Mouse (Mus musculus): ENCODE data around the gene Bcas3. TPM values are rescaled to one million over a fixed set of nuclear protein-coding genes. Genes with fewer than 3 reads are reported as not detected.

Gene Bcas3
- polyA plus RNA-seq, 1 experiment, result 12.8 TPM

- 89% methylated on average over 1 of the region's 1 CpGs for WGBS
- DNase-seq (ENCODE audit: low read depth, low spot score), result no peak
These were observed 452.8 kb downstream of the Bcas3 start for GRCm38 (mm10) chr11:85805779-85806178.

- DNase-seq (ENCODE audit: low read depth, low spot score), result no peak
- WGBS, result 72% methylated on average over 11 of the region's 11 CpGs
These were observed 454.4 kb downstream of the Bcas3 start for GRCm38 (mm10) chr11:85807353-85807752.

DNA sequence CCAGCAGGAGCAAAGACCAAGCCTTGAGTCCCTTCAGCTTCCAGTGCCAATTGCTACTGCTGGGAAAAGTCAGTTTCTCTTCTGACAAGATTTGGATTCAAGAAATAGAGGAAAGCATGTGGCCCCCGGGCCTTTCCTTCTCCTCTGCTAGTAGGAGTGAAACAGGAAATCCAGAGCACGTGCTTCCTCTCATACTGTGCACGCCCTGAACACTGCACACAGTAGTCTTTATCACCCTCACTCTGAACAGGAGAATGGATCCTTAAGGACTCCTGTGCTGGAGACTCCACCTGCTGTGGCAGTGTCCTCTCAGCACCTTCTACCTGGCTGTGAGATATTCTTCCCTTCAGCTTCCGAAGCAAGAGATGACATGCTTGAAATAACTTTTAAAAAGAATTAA is 458.3 kb downstream of the Bcas3 start:
- WGBS, result 68% methylated on average over 4 of the region's 4 CpGs
- DNase-seq (ENCODE audit: low read depth, low spot score), result no peak

- 88% methylated on average over 5 of the region's 5 CpGs for WGBS
These were observed 458.7 kb downstream of the Bcas3 start for GRCm38 (mm10) chr11:85811676-85812075.

DNA sequence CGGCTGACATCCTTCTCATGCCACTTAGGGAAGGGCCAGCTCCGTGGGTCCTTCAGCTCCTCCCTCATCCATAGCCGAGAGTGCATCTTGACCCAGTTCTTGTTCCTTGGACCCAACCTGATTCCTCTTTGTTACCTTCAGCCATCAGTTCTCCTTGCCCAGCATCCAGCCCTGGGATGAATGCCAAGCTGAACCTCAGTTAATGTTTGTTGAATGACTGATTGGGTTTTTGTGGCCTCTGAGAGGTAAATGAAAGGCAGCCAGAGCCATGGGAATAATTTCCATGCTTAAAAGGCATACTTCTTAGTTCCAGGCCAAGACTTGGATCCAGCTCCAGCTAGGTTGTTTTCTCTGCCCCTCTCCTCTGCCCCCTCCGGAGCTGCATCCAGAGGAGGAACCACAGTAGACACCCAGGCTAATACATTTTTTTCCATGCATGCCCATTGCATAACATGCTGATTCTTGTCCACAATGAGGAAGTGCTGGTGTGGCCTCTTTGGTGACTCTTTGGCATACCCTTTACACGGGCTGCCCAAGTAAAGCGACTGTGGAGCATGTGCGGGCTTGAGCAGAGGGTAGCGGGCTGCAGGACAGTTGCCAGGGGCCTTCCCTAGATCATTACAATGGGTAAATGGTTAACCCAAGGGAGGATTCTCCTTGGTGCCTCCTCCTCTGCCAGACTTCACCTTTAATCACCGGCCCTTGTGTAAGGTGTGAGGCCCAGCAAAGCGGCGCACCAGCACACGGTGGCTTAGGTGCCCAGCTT is 459.4 kb downstream of the Bcas3 start:
- WGBS, result 48% methylated on average over 12 of the region's 12 CpGs
- no peak for DNase-seq (ENCODE audit: low read depth, low spot score)

More at GRCm38 (mm10) chr11:85811676-85812075, 458.7 kb downstream of the Bcas3 start:
- DNase-seq (ENCODE audit: low read depth, low spot score), result no peak

DNA sequence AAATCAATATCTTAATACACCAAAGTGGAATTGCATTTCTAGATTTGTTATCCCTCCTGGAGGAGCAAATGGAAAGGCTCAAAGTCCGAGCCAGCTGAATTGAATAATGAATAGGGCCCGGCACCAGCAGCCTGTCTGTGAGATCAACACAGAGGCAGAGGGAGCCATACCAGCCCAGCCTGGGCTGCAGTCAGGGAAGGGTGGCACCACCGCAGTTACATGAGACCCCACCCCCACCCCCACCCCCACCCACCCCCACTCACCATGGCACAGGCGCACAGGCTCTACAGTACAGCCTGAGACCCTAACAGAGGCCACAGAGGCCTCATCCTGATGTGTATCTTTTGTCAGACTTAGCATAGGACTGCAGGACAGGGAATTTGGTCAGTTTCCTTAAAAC is 461.7 kb downstream of the Bcas3 start:
- DNase-seq (ENCODE audit: low read depth, low spot score), result no peak
- WGBS, result 57% methylated on average over 4 of the region's 4 CpGs

DNA sequence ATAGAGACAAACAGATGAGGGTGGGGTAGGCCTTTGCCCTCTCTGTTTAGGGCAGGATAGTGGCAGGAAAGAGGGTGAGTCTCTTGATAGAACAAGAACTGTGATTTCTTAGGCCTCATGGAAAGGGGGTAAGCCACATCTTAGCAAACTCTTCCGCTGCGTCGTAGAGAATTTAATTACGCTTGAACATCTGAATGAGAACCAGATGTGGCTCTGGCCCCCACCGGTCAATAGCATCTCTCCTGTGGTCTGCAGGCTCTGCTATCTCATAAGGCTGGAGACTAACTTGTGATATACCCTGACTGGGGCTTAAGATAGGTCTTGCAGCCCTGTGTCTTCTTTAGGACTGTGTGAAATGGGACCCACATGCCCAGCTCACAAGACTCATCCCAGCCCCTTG is 463.5 kb downstream of the Bcas3 start:
- 96% methylated on average over 5 of the region's 5 CpGs for WGBS
- no peak for DNase-seq (ENCODE audit: low read depth, low spot score)

DNA sequence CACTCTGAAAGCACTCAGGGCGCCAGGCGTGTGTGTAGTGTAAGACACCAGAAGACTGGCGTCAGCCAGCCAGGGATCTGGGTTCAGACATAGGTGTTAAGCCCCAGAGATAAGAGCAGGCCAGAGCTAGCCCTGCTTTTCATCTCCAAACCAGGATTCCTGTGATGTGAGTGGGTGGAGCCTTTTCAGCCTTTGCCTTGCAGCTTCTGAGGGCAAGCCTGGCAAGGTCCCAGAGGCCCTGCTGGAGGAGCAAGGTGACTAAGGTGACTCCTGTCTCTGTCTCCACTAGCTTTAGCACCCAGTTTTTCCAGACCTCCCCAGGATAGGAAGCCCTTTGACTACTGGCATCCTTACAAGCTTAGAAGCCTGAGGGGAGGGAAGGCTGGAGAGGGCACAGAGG is 465.4 kb downstream of the Bcas3 start:
- 95% methylated on average over 3 of the region's 3 CpGs for WGBS
- no peak for DNase-seq (ENCODE audit: low read depth, low spot score)

- DNase-seq (ENCODE audit: low read depth, low spot score), result no peak
- WGBS, result 86% methylated on average over 3 of the region's 3 CpGs
These were observed 468.0 kb downstream of the Bcas3 start for GRCm38 (mm10) chr11:85820959-85821358.

GRCm38 (mm10) chr11:85821659-85822058 is 468.7 kb downstream of the Bcas3 start:
- WGBS, result 88% methylated on average over 9 of the region's 9 CpGs
- DNase-seq (ENCODE audit: low read depth, low spot score), result no peak

DNA sequence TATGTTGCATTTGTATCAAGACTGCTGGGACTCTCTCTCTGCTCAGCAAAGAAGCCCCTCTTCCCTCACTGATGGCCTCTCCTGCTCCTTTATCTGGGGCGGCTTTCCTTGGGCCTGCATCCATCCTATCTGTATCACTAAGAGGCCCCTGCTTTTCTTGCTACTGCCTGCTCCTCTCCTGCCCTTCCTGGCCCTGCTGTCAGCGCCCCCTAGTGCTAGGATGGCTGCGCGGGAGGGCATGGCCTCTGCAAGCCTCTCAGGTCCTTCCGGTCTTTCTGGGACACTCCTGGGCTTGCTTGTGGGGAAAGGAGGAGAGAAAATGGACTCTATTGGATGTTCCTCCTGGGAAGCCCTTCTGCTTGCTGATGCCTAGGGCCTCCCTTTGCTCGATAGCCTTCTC is 470.2 kb downstream of the Bcas3 start:
- DNase-seq (ENCODE audit: low read depth, low spot score), result no peak
- 13% methylated on average over 6 of the region's 6 CpGs for WGBS

DNA sequence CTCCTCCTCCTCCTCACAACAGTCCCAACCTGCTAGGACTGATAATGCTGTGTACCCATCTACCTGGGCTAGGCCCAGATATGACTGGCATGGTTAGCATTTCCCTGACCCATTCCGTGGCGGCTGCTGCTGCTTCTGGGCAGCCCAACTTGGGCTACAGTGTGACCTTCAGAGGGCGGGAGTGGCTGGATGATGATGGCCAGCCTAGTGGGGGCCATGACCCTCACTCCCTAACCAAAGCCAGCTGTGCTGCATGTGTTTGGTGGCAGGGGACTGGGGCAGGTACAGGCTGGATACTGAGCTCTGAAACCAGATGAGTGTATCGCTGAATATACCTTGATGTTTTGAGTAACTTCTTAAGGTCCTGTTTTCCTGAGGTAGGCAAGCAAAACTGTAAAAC is 470.8 kb downstream of the Bcas3 start:
- no peak for DNase-seq (ENCODE audit: low read depth, low spot score)
- WGBS, result 94% methylated on average over 4 of the region's 4 CpGs

DNA sequence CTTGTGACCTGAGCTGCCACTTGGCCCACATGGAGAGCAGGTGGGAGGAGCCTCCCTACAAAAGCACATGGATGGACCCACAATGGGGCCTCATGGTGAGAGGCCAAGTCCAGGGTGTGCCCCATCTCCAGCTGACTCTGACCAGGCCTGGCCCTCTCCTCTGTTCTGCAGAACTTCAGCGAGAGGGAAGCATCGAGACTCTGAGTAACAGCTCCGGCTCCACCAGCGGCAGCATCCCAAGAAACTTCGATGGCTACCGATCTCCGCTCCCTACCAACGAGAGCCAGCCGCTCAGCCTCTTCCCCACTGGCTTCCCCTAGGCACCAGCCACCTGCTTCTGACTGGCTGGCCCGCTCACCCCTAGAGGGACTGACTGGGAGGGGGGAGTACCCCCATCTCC is 472.1 kb downstream of the Bcas3 start:
- WGBS, result 88% methylated on average over 10 of the region's 10 CpGs
- no peak for DNase-seq (ENCODE audit: low read depth, low spot score)

DNA sequence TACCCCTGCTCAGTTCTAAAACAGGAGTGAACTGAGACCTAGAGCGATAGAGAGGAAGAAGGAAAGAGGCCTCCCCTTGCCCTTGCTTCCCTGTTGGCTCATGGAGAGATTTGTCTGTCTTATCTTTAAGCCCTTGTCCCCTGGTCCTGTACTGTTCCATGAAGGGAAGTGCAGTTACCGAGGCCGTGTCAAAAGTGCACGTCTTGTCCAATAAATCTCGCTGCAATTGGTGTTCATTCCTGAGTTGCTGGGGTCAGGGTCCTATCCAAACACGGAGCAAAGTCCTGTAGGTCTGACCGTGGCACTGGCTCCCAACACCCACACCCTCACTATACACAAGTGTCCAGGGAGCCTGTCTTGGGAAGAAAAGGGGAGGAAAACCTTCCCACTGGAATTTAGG is 472.9 kb downstream of the Bcas3 start:
- 71% methylated on average over 7 of the region's 7 CpGs for WGBS
- no peak for DNase-seq (ENCODE audit: low read depth, low spot score)

DNA sequence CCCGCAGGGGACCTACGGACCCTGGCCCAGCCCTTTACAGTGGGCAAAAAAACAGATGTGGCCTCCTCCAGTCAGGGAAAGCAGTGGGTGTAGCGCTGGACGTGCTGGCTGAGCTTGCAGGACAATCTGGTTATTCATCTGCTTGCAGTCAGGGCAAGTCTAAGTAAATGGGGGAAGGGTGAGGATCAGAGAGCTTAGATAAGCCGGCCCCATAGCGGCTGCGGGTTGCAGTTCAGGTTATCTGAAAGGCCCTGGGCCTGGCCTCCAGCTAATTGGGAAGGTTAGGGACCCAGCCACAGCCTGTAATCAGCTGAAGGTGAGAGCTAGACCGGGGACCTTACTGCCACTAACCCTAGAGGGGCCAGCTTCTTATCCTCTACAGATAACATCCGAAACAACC is 474.4 kb downstream of the Bcas3 start:
- WGBS, result 49% methylated on average over 9 of the region's 9 CpGs
- DNase-seq (ENCODE audit: low read depth, low spot score), result no peak

- 37% methylated on average over 38 of the region's 38 CpGs for WGBS
- no peak for DNase-seq (ENCODE audit: low read depth, low spot score)
These were observed 475.9 kb downstream of the Bcas3 start for GRCm38 (mm10) chr11:85828691-85829519.

DNA sequence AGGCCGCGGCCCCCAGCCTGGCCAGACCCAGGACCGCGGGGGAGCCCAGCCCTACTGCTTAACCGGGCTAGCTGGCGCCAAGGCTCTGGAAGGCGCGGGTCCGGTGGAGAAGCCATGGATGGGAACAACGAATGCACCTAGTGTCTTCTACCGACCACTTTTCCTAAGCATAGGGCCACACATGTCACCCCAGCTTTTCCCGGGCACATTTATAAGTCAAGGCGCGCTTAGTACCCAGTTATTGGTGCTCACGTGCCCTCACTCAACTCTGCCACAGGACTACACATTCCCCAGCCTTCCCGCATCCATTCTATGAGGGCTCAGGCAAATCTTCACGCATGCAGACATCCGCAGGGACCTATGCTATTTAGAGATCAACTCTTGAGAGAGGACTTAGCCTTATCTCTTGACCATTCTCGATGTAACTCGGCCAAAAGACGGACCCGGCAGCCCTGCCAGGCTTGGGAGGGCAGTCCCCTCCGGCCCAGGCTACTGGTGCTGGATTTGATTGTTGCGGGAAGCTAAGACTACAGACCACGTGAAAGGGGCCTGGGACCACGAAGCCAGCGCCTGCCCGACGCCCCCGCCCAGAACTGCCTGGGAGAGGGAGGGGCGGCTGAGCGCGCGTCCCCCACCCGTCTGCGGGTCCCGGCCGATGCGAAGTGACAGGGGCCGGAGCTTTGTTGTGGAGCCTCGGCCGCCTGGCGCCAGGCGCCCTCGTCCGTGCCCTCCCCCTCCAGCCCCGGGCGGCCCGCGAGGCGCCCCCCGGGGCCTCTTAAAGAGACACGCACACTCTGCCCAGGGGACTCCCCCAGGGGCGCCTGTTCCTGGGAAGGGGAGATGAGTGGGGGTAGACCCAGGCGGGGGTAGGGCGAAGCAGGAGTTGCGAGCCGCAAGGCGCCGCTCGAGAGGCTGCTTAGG is 476.8 kb downstream of the Bcas3 start:
- WGBS, result 10% methylated on average over 59 of the region's 61 CpGs
- DNase-seq (ENCODE audit: low read depth, low spot score), result no peak

GRCm38 (mm10) chr11:85830901-85831341 is 478.0 kb downstream of the Bcas3 start:
- WGBS, result 11% methylated on average over 17 of the region's 17 CpGs
- DNase-seq (ENCODE audit: low read depth, low spot score), result no peak

DNA sequence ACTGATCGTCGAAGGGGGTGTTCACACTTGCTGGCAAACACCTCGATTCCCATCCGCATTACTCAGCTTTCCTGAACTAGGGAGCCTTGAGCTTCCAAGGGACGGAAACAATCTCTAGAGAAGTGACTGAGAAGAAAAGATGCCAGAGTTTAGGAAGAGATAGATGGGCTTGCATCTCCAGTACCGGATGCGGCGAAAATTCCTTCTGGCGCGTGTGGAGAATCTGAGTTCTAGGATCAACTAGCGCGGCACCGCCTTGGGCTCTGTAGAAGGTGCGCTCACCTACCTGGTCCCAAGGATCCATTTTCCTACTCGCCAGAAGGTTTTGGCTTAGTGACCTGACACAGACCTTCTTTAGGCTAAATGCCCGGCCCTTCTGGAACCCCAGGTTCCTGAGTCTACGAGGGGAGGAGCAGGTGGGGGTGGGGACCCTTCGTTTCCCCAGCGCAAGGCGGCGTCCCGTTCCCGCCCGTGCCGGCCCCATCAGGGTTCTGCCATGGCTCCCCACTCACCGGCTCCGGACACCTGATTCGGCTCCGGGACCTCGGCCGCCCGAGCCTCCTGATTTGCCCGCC is 478.8 kb downstream of the Bcas3 start:
- 4% methylated on average over 33 of the region's 33 CpGs for WGBS
- DNase-seq (ENCODE audit: low read depth, low spot score), result no peak

Data from large intestine, adult 2 months (tissue).